Mouse (Mus musculus) limb, embryonic 13.5 days (tissue): Measurements from ENCODE around the gene 1700019A02Rik. TPM values are rescaled to one million over a fixed set of nuclear protein-coding genes. Genes with fewer than 3 reads are reported as not detected.

Experiments used
- ATAC-seq: fragments of 200-750 bp; cut with Nextera tagmentation; 2 replicates; pipeline ENCODE4 v1.8.0; 2017; ENCODE audit warnings: low read depth, moderate number of reproducible peaks, moderate TSS enrichment; ENCODE audit not compliant: low FRiP score
- H3K27ac ChIP-seq: fragments of 300-500 bp; sonication (generic); 2 replicates; pipeline ENCODE4 v1.5.1; 2015; ENCODE audit warnings: inconsistent platforms, mild to moderate bottlenecking, moderate library complexity
- H3K27me3 ChIP-seq: fragments of 300-500 bp; sonication (generic); 2 replicates; pipeline ENCODE4 v1.6.1; 2015; ENCODE audit warnings: mild to moderate bottlenecking, inconsistent platforms
- H3K36me3 ChIP-seq: fragments of 300-500 bp; sonication (generic); 2 replicates; pipeline ENCODE4 v1.6.1; 2015; ENCODE audit warnings: inconsistent platforms, mild to moderate bottlenecking, moderate library complexity
- H3K4me1 ChIP-seq: fragments of 300-500 bp; sonication (generic); 2 replicates; pipeline ENCODE4 v1.6.1; 2015; ENCODE audit warnings: inconsistent platforms
- H3K4me2 ChIP-seq: fragments of 300-500 bp; sonication (generic); replicated peaks from 2 replicates; pipeline ENCODE4 v1.6.1; 2015; ENCODE audit warnings: inconsistent platforms, mild to moderate bottlenecking, moderate library complexity
- H3K4me3 ChIP-seq: fragments of 300-500 bp; sonication (generic); 2 replicates; pipeline ENCODE4 v1.5.1; 2015; ENCODE audit warnings: moderate library complexity, mild to moderate bottlenecking, inconsistent platforms
- H3K9ac ChIP-seq: fragments of 300-500 bp; sonication (generic); 2 replicates; pipeline ENCODE4 v1.6.1; 2015; ENCODE audit warnings: mild to moderate bottlenecking, inconsistent platforms
- H3K9me3 ChIP-seq: fragments of 300-500 bp; sonication (generic); 2 replicates; pipeline ENCODE4 v1.6.1; 2016; ENCODE audit warnings: inconsistent platforms
- WGBS: fragments of 180-500 bp; shearing (Covaris S2); methylation state at CpG from one replicate; pipeline ENCODE4 v1.1.7; 2015; 5-methylcytosine and 5-hydroxymethylcytosine counted together
- polyA plus RNA-seq: library from polyadenylated mRNA; unstranded; fragments of >200 nt; fragmentation: Nextera tagmentation; extraction: Ambion mirVana; gene quantifications from 2 replicates; pipeline ENCODE4 v1.2.1, GENCODE M21; 2015

1700019A02Rik gene
- polyA plus RNA-seq, 1 experiment from 2014 or later = not detected

DNA sequence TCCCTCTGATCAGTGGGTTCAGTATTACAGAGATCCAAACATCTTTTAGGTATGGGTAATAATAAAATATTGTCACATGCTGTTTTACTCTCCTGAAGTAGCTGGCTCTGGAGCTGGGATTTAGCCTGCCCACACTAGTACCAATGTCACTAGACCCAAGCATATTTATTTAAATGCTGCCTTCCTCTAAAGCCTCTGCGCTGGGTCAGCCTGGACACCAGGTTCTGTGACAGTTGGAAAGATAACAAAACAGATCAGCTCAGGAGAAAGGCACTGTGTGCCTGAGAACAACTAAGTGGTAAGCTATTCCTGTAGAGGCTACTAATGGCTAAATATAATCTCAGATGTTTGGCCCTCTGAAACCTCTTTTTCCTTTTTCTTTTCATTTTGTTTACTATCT is 76.9 kb downstream of the 1700019A02Rik start:
- H3K4me2 ChIP-seq = no peak overlapping the region
- H3K27ac ChIP-seq = no peak overlapping the region
- no peak overlapping the region for H3K4me3 ChIP-seq
- H3K4me1 ChIP-seq = no peaks in the 10 kb centered on the region
- 83% methylated on average over 1 of the region's 1 CpGs for WGBS
- H3K9ac ChIP-seq = no peak overlapping the region
- no peaks in the 10 kb centered on the region for H3K27me3 ChIP-seq
- ATAC-seq = no peak
- H3K36me3 ChIP-seq = no peaks in the 10 kb centered on the region
- H3K9me3 ChIP-seq = no peaks in the 10 kb centered on the region

Other genes with a start within 250 kb of the 1700019A02Rik start
- 3.6 and 4.0 TPM in 2 replicates for gene 1700019D03Rik, start 167.5 kb downstream of the 1700019A02Rik start, polyA plus RNA-seq
- 15.5 and 16.3 TPM in 2 replicates for gene Mstn, start 126.0 kb downstream of the 1700019A02Rik start, polyA plus RNA-seq
- 24.3 and 26.6 TPM in 2 replicates for gene Pms1, start 109.4 kb upstream of the 1700019A02Rik start, polyA plus RNA-seq
- gene Ormdl1, start 109.5 kb upstream of the 1700019A02Rik start, polyA plus RNA-seq = 45.8 and 46.7 TPM in 2 replicates
- not detected in 2 replicates for gene Gm28778, start 109.5 kb upstream of the 1700019A02Rik start, polyA plus RNA-seq
- 19.3 and 19.5 TPM in 2 replicates for gene Osgepl1, start 126.0 kb upstream of the 1700019A02Rik start, polyA plus RNA-seq
- gene Asdurf, start 165.0 kb upstream of the 1700019A02Rik start, polyA plus RNA-seq = 1.2 and 18.1 TPM in 2 replicates
- gene Gm28551, start 165.0 kb upstream of the 1700019A02Rik start, polyA plus RNA-seq = 1.2 and 1.3 TPM in 2 replicates
- 81.0 and 88.6 TPM in 2 replicates for gene Asnsd1, start 165.1 kb upstream of the 1700019A02Rik start, polyA plus RNA-seq